Mouse (Mus musculus) T-cell, adult 2 months (primary cell): ENCODE results near the gene Agmat.
A peak's percentile ranks its signal among the peaks of the same experiment; 100 is the strongest.

Source experiments
- DNase-seq: peaks from one replicate; pipeline ENCODE4 v3.0.0; 2022; ENCODE audit warnings: low spot score

Agmat gene

DNA sequence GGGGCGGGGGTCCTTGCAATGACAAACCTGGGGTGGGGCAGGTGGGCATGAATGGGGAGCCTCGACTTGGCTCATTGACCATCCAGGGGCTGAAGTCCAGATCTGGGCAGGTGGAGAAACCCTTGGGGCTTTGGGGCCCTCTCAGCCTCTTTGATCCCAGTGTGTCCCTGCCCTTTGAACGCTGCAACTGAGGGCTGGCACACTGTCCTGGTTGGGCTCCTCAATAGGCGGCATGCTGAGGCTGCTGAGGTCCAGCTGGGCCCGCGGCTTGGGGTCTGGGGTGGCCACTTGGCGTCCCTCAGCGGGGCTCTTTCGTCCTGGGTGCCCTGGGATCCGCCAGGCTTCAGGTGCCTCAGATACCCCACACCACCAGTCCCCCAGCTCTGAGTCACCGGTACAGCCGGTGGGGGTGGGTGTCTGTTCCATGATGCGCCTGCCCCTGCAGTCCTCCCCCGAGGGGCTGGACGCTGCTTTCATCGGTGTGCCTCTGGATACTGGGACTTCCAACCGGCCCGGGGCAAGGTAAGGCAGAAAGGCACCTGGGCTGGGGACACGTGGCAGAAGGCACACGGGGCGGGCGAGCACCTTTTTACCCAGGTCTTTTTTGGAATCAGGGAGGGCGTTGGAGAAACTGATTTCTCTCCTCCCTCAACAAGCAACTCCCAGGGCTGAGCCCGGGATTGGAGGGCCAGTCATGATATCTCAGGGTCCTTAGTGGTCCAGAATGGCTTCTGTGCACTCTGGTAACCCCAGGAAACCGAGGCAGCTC, at the start of gene Agmat:
Gene Agmat (plus strand): TSS at position 95 of the 769 bp plus-strand sequence.
- DNase-seq, result no peak

DNA sequence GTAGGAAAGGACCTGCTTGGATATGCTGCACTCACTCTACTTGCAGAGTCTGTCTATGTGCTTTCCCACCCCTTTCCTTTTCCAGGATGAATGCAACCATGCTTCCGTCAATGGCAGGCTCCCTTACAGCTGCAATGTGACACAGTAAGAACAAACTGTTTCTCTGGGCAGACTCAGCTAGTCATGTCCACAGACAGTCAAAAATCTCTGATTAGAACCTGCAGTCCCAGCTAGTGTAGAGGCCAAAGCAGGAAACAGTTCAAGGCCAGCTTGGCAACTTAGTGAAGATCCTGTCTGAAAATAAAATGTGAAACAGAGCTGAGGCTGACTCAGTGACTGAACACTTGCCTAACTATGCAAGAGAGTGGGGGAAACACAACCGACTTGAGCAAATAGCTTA, 41.8 kb upstream of the Agmat start:
- no peak for DNase-seq

DNA sequence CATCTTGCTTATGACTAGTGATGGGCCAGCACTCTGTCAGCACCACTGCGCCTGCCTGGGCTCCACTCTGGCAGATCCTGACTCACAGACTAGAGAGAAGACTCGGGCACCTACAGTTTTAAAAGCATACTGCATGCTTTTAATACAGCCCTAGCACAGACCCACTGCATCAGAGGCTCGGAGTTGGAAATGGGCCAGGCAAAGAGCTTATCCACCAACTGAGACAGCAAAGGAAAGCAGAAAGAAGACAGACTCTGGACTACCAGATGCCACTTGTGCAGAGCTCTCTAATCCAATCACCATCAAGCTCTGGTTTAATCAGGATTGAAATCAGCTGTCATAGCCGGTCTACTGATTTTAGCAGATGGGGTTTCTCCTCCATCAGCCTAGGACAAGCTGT, 41.1 kb upstream of the Agmat start:
- DNase-seq, result no peak

DNA sequence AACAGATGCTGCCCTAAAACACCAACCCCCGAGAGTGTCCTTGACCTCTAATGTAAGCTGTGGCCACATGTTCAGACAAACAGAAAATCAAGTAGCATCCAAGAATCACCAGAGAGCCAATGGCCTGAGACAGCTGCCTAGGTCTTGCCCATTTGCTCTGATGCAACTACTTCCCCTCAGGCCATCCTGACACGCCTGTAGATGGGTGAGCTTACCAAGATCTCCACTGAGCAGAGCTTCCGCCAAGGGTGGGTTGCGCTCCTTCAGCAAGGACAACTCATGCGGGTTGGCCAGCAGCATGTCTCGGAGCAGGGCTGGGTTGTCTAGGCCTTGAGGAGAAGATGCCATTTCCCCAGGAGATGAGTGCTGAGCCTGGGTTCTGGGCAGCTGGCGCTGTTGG, 38.5 kb upstream of the Agmat start:
- no peak for DNase-seq

DNA sequence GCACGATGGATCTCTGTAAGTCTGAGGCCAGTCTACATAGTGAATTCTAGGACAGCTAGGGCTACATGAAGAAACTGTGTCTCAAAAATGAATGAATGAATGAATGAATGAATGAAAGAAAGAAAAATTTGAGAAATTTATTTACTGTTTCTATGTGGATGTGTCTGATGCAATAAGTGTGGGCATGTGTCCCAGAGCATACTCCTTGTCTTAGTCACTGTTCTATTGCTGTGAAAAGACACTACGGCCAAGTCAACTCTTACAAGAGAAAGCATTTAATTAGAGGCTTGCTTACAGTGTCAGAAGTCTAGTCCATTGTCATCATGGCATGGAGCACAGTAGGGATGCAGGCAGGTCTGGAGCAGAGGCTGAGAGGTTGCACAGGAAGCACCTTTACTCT, 37.5 kb upstream of the Agmat start:
- no peak for DNase-seq

DNA sequence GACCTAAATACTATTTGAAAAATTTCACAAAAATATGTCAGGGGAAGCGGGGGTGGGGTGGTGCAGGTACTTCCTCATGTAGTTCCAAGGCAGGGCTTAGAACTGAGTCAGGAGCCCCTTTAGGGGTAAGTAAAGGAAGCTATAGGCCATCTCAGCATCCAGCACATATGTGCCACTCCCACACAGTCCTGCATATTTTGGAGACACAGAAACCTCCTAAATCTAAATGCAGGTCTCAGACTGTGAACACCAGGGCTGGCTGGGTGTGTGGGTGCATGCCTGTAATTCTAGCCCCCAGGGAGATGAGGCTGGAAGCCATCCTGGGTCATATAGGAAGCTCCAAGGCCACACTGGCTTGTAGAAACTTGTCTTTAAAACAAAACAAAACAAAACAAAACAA, 35.2 kb upstream of the Agmat start:
- no peak for DNase-seq

DNA sequence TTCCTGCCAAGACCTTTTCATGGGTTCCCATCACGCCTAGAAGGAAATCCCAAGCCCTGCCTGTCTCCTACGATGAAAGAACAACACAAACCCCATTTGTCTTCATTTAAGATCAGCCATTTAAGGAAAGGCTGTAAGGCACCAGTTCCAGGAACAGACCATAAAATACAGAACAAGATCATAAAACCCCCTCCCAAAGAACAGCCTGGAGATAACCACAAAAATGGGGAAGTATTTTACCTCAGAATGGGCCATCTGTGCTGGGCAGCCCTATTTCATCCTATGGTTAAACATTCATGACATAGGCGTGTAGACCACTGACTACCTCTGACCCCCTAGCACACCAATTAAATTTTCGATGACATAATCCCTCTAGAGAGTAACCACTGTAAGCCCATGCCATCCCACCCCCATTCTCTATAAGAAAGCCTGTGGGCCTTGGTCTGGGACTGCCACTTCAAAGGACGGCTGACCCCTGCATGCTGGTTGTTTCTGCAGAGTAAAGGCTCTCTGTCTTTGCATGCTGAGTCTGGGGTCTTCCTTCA, 32.8 kb upstream of the Agmat start:
- DNase-seq, result no peak

DNA sequence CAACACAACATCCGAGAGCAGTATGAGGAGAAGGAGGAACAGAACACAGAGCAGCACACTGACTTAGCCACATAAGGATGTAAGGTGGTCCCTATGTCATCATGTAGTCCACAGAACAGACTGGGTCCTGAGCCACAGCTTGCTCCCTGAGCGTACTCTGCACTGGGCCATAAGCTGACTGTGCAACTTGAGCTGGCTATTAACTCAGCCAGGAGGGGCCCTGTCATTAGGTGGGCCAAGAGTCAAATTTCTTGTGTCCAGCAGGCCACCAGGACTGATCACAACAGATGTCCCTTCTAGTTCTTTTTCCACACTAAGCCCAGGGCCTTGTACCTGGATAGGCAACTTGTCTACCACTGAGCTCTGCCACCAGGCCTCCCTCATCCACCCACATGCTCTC, 31.4 kb upstream of the Agmat start:
- no peak for DNase-seq

DNA sequence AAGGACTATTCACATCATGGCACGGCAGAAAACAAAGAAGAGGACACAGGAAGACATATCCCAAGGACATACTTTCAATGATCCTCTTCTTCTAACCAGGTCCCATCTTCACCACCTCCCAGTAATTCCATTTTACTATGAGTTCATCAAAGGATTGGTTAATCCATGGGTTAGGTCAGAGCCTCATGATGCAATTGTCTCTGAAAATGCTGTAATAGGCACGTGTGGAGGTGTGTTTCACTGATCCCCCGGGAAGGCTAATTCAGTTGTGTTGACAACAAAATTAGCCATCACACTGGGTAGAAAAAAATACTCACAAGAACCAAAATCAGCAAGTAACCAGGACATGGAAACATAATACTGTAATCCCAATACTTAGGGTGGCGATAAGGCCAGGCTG, 28.8 kb upstream of the Agmat start:
- DNase-seq, result no peak

DNA sequence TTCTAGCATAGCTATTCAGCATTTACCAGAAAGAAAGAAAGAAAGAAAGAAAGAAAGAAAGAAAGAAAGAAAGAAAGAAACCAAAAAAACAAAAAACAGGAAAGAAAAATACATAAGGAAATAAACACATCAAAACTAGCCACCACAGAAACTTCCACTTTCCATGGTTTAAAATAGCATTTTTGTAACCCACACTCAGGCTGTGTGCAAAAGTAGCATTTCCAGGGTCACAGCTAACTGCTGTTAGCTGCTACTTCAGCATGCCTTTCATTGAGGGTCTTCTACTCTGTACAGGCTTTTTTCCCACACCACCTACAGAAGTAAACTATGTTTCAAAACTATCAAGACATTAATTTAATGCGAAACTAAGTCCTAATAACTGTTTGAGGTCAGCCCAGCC, 27.2 kb upstream of the Agmat start:
- DNase-seq, result no peak

DNA sequence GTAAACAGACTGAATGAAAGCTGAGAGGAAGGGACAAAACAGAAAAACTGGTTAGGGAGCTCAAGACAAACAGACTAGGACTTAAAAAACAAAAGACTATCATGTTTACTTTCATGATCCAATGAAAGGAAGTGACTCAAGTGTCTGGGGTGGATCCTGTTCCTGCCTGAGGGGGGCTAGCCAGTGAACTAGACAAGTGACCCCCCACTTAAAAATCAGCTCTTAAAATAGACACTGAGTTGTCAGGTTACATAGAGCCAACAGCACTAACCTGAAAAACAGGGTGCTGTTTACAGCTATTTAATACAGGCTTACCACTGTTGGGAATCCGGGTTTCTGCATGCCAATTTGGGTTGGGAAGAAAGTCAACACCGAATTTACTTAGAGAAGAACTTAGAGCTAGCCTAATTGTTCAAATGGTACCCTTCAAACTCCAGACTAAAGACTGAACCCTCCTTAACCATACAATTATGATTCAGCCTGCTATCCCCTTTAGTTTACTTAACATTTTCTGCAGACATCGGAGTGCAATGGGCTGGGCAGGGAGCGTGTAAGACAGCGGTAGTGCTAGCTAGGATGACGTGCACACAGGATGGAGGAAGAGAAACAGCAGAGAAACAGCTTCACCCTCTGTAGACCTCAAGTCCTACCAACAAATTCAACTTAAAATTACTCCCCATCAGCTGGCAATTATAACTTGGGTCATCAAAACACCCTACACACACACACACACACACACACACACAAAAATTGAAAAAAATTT, 25.5 kb upstream of the Agmat start:
- DNase-seq, result peak; percentile 24

DNA sequence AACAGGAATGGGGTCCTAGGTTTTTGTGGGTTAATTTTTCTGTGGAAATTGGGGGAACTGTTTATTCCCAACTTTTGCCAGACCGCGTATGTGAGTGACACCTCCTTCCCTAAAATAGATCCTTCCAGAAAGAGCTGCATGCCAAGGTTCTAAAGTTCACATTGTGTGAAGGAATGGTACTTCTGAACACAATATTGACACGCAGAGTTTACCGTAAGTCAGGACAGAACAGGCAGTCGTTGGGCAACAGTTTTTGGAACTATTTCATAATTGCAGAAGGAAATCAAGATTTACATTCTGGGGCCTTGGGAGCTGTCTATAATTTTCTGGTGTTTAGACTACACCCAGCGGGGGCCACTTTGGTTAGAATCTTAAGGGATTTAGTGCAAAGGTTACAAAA, 24.5 kb upstream of the Agmat start:
- no peak for DNase-seq

DNA sequence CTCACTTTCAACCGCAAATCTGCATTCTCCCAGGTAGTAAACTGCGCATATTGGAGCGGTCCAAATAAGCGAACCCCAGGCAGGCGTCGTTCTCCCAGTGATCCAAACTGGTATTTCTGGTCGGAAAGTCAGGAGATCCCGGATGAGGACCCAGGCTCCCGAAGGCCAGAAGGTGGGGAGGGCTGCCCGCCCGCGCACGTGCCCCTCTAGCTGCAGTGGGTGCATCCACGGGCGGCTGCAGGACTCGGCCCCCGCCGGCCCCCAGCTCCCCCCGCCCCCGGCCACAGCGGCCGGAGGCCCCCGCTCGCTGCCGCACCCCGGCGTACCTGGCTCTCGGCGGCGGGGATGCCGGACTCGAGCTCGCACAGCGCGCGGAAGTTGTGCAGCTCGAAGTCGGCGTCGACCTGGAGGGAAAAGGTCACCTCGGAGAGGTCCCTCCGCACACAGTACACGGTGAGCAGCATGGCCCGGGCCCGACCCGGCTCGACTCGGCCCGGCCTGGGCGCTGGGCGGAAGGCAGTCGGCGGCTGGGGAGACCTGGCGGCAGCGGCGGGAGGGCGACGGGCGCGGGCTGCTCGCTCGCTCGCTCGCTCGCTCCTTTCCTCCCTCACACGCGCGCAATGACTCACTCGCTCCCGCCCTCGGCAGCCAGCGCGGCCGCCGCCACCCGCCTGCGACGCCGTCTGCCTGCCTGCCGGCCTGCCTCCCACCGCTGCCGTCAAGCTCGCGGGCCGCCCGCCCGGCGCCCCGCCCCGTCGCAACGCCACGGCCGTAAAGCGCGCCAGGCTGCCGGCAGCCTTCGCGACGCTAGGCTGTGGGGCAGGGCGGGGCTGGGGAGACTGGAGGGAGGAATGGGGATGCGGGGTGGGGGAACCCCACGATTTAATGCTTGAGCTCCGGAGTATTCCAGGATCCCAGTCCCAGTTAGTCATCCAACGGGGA, 23.5 kb upstream of the Agmat start, which contains the start of gene Ddi2:
Gene Ddi2 (minus strand): TSS at position 689 of the 942 bp plus-strand sequence.
- peak; percentile 92 for DNase-seq

DNA sequence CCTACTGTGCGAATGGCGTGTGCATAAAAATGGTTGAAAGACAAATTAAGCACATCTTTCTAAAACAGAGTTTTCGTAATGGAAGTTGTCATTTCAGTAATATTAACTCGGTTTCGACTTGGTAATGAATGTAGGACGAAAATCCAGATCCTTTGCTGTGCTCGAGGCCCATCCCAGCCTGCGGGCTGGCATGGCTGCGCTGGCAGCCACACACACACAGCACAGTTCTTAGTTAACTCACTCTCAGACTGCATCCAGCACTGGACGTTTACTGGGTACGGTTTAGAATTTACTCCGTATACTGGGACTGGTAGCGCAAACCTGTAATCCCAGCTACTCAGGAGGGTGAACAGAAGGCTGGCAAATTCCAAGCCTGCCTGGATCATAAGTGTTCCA, 22.8 kb upstream of the Agmat start:
- no peak for DNase-seq

DNA sequence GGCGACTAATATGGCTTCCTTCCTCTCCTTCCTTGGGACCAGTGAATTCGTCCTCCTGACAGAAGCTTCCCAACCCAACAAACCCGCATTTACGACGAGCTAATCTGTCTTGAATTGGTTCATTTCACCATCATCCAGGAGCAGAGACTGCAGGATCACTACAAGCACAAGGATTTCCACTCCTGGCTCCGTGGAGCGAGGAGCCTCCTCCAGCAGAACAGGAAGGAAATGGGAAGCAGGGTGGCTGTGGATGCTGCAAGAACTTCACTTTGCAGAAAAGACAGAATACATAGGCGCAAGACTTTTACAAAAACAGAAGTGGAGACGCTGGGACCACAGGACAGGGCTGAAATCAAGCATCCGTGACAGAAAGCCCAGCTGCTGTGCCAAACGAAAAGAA, 21.9 kb upstream of the Agmat start:
- no peak for DNase-seq

DNA sequence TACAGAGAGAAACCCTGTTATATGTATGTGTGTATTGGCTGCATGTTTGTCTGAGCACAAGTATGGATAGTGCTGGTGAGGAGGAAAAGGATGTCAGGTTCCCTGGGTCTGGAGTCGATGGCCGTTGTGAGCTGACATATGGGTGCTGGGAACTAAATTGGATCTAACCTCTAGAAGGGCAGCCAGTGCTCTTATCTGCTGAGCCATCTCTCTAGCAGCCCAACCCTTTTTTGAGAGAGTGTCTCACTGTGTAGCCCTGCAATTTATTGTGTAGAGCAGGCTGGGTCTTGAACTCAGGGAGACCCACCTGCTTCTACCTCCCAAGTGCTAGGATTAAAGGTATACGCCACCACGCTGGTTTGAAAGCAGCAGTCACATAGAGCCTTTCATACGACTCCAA, 21.2 kb upstream of the Agmat start:
- DNase-seq, result no peak

DNA sequence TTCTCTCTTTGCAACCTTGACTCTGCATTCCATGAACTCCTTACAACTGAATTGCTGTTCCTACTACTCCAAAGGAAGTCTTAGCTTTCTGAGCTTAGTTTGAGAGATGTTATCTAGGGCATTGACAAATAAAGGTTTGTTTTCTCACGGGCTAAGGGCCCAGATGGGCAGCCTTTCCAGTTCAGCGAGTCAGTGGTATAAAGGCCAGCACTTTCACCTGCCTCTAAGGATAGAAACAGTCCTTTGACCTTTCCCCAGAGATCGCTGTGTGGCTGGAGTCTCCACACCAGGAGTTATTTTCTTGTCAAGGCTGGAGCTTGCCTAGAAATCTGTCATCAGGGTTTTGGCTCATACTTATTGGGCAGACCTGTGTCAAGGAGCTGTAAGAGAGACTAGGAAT, 20.7 kb upstream of the Agmat start:
- no peak for DNase-seq

DNA sequence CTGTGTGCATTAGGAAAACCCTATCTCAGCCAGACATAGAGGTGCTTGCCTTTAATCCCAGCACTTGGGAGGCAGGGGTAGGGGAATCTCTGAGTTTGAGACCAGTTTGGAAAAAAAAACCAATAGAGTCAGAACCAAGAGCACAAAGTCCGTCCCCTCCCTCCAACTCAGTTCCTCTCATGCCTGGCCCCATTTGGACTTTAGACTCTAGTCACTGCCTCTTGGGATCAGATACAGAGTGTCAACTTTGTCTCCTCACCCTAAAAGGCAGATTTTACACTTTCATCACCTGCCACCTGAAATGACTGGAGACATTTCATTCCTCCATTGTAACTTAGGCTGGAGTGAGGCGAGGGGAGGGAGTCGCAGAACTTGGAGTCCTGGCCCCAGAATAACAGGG, 17.2 kb upstream of the Agmat start:
- no peak for DNase-seq

DNA sequence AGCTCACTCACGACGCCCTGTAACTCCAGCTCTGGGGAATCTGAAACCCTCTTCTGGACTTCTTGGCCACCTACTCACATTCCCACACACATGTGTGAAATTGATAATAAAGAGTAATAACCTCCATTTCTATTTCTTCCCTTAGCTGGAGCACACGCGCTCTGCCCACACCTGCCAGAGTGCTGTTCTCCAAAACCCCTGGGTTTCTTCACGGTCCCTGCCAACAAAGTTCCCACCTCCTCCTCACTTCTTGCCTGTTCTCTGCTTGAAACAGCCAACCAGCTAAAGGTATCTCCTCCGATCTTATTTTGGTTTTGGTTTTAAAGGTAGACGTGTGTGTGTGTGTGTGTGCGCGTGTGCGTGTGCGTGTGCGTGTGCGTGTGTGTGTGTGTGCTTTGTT, 16.1 kb upstream of the Agmat start:
- DNase-seq, result no peak

DNA sequence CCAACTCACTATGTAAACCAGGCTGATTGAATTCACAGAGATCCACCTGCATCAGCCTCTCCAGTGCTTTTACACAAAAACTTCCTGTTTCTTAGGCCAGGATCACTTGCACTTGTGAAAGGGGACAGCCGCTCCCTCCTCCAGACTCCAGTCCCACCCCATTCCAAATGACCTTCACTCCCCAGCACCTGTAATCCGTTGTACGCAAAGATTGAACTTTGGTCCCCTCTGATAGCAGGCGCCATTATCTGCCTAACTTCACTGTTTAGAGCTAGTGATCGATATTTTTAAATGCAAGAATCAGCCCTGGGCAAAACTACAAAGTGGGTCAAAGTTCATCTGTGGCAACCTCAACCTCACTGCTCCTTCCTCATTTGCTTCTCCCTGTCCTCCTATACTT, 14.7 kb upstream of the Agmat start:
- DNase-seq, result no peak

DNA sequence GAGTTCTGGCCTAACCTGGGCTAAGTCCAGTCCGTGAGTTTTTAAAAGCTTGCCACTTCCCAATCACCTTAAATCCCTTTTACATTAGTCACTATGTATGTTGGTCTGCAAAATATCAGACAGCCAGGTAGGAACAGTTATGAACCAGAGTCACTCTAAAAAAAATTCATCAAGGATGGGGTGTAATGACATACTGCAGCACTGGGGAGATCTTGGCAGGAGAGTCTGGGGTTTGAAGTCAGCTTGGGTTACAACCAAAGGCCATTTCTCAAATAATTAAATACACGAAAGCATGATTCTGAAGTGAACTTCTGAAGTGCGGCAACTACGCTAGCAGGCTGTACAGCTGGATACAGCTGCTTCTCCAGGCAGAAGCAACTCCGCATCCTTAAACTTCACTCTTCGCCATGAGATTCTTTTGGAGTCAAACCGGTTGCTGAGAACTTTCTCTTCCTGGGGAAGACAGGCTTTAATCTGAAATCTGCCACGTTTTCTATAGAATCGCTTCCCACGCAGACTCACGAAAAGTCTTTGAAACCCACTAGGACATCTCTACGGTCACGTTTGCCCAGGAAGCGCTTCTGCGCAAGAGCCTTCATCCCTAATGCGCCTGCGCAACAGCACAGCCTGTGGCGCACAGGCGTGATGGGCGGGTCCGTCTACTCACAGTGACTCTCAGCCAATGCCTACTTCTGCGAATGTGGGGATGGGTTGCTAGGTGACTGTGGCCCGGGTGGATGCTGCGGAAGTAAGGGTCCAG, 11.8 kb upstream of the Agmat start:
- DNase-seq, result peak; percentile 91

DNA sequence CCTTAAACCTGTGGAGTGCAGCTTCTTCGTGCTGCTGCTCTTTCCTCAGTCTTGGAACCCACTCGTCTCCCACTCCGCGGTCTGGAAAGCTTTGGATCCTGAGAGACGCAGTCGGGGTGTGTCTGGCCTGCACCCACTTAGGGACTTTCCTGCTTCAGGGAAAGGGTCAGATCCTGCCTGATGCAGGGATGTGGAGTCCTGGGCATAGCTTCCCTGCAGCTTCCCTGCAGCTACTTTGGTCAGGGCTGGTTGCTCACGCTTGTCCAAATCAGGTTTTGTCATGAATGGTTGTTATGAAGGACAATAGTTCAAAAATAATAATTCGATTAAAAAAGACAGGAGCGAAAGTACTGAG, 11.3 kb upstream of the Agmat start:
- DNase-seq, result no peak
